Mouse (Mus musculus) brain, embryonic 14.5 days (tissue): ENCODE results near the gene Vapb.

Experiments used
- CTCF ChIP-seq: fragments of 200-500 bp; IDR thresholded peaks from 2 replicates; pipeline ENCODE4 v1.5.1; 2012; ENCODE audit warnings: inconsistent platforms, mild to moderate bottlenecking, moderate library complexity, borderline replicate concordance; ENCODE audit not compliant: insufficient read depth, insufficient read length; ENCODE audit errors: extremely low read depth
- POLR2A ChIP-seq: fragments of 200-500 bp; IDR thresholded peaks from 2 replicates; pipeline ENCODE4 v1.6.1; 2012; ENCODE audit warnings: mild to moderate bottlenecking, inconsistent platforms, borderline replicate concordance; ENCODE audit not compliant: poor library complexity, insufficient read depth, insufficient read length, severe bottlenecking; ENCODE audit errors: extremely low read depth

DNA sequence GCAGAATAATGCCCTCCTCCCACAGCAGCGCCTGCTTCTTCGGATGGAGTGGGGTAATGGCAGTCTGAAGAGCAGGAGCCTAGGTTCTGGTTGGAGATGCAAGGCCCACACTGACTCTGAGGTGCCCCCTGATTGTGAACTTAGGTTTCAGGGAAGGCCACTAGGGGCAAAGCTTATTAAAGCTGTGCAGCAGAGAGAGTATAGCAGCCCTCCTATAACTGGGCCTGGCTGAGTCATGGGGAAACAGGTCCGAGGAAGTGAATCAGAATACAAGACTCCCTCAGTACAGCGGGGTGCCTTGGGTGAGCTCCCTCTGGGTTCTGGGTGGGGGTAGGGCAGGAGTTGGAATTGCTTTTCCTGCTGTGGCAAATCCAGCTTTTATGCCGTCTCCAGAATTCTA, 33.3 kb downstream of the Vapb start:
- TF ChIP-seq CTCF (peak; percentile 21; the same call in 1 of the 2 replicates), POLR2A (no peak)
